Mouse (Mus musculus) kidney, postnatal 25 days (tissue): Measurements from ENCODE around the gene Gm5617.
"Not testable (repeated sequence)": the region's sequence is repeated elsewhere in the genome, so short reads cannot be mapped to it uniquely, and the experiment has no call there.

ENCODE experiments used
- DNase-seq, 2 experiments: peaks; one replicate each; pipeline ENCODE4 v3.0.0; 2021; ENCODE audit warnings: mixed read lengths in 2 of 2

Gene Gm5617

GRCm38 (mm10) chr9:48503001-48503400 lies 7.8 kb downstream of the Gm5617 start:
- DNase-seq: no peak

GRCm38 (mm10) chr9:48504741-48505365 lies 9.6 kb downstream of the Gm5617 start:
- DNase-seq: no peak

GRCm38 (mm10) chr9:48510134-48510533 lies 14.9 kb downstream of the Gm5617 start:
- no peak for DNase-seq

GRCm38 (mm10) chr9:48515332-48515731 lies 20.1 kb downstream of the Gm5617 start:
- peak in 1 of 2 experiments; percentile 7 for DNase-seq

GRCm38 (mm10) chr9:48516615-48517371 lies 21.6 kb downstream of the Gm5617 start:
- DNase-seq: no peak

GRCm38 (mm10) chr9:48517372-48518130 lies 22.3 kb downstream of the Gm5617 start:
- DNase-seq: peak in 1 of 2 experiments; percentile 3

GRCm38 (mm10) chr9:48520405-48520804 lies 25.2 kb downstream of the Gm5617 start:
- DNase-seq: not testable (repeated sequence)

DNA sequence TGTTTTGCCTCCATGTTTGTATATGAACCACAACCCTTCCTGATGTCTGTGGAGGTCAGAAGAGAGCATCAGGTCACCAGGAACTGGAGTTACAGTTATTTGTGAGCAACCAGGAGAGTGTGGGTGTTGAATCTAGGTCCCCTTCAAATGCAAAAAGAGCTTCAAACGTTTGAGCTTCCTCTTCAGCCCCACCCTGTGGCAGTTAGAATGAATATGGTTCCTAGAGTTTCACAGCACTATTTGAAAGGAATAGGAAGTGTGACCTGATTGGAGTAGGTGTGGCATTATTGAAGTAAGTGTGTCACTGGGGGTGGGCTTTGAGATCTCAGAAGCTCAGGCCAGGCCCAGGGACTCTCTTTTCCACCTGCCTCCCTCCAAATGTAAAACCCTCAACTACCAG lies 30.3 kb downstream of the Gm5617 start:
- no peak for DNase-seq

DNA sequence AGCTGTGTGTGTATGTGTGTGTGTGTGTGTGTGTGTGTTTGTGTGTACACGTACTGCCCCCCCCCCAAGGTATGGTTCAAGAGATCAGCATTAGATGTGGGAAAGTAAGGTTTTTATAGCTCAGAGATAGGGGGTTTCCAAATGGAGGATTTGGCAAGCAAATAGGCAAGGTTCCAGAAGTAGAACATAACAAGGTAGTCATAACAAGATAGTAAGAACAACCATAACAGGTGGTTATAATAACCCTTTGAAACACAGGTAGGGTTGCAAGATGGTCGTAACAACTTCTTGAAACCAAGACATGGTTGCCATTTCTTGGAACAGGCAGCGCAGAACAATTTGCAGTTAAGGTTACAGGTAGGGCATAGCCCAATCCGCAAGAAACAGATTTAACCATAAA lies 31.3 kb downstream of the Gm5617 start:
- no peak for DNase-seq

DNA sequence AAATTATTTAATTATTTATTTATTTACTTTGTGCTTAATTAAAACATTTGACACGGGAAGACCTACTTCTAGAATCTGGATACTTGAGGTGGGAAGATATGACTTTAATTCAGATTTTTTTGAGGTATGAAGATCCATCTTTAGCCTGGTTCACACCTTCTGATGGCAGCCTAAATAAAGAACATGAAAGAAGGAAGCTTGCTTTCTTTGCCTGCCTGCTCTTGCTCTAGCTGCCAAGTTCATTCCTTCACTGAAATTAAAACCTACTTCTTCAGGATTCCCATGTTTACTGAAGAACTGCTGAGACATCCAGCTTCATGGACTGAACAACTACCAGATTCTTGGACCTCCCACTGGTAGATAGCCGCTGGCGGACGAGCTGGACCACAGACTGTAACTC lies 36.1 kb downstream of the Gm5617 start:
- no peak for DNase-seq

GRCm38 (mm10) chr9:48532203-48532602 lies 37.0 kb downstream of the Gm5617 start:
- DNase-seq: no peak

GRCm38 (mm10) chr9:48532730-48533129 lies 37.5 kb downstream of the Gm5617 start:
- DNase-seq: no peak

GRCm38 (mm10) chr9:48536414-48536813 lies 41.2 kb downstream of the Gm5617 start:
- no peak for DNase-seq

- DNase-seq: not testable (repeated sequence)
Observed at GRCm38 (mm10) chr9:48537616-48538015, 42.4 kb downstream of the Gm5617 start.

- DNase-seq: no peak
Observed at GRCm38 (mm10) chr9:48538044-48538645, 42.9 kb downstream of the Gm5617 start.

DNA sequence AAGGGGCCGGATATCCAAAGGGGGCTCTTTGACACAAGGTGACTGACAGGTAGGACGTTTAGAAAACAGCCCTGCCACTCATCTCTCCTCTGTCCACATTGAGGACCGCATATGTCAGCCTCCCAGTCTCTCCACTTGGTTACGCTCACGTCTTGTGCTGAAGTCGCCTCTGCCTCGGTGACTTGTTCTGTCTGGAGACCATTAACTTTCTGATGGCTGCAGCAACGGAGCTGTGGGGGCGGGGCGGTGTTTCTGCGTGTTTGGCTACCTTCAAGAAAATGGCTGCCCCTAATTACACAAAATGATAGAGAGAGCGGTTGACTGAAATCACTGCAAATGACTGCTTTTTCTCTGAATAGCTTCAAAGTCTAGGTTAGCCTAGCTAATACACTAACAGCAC lies 43.4 kb downstream of the Gm5617 start:
- peak in 1 of 2 experiments; percentile 16 for DNase-seq
